ENCODE assay signal across 31 mouse cellular contexts in genomic region chr11:79292130-79292529, GRCm38 (mm10). TPM values are rescaled to one million over a fixed set of nuclear protein-coding genes. Genes with fewer than 3 reads are reported as not detected.
DNase-seq lines count a peak whose midpoint lies in the region; ATAC-seq lines count a peak whose summit lies in the region.
"Had no signal": no experiment of that assay in that cellular context is flagged by ENCODE, and none has a peak within 500 bp of the region (broad histone marks: within the 10 kb centered on the region; RNA-seq: fewer than 3 reads in every experiment).

No protein-coding gene starts in this region.

- H3K4me3 ChIP-seq in intestine, embryonic 16.5 days (ENCODE audit: low read length), result no peak overlapping the region
- H3K4me3 ChIP-seq in macrophage (ENCODE audit: inconsistent target), result no peak overlapping the region
- no peak overlapping the region for H3K4me3 ChIP-seq in midbrain, embryonic 15.5 days
- H3K4me3 ChIP-seq: embryonic facial prominence, embryonic 13.5 days; erythroblast, embryonic 14.5 days; hindbrain, embryonic 10.5 days; limb, embryonic 10.5 days; liver, embryonic 15.5 days; lung, embryonic 15.5 days; neural tube, embryonic 12.5 days had no signal

- H3K9me3 ChIP-seq in intestine, embryonic 16.5 days (ENCODE audit: control insufficient read depth, low read length), result no peaks in the 10 kb centered on the region
- H3K9me3 ChIP-seq in midbrain, embryonic 15.5 days, result no peaks in the 10 kb centered on the region
- H3K9me3 ChIP-seq: embryonic facial prominence, embryonic 13.5 days; hindbrain, embryonic 10.5 days; limb, embryonic 10.5 days; liver, embryonic 15.5 days; lung, embryonic 15.5 days; neural tube, embryonic 12.5 days had no signal

- no peaks in the 10 kb centered on the region for H3K27me3 ChIP-seq in intestine, embryonic 16.5 days (replicated peaks; ENCODE audit: control insufficient read depth, insufficient read depth, low read length)
- no peaks in the 10 kb centered on the region for H3K27me3 ChIP-seq in midbrain, embryonic 15.5 days (replicated peaks)
- H3K27me3 ChIP-seq: embryonic facial prominence, embryonic 13.5 days; liver, embryonic 15.5 days; lung, embryonic 15.5 days; neural tube, embryonic 12.5 days had no signal

- H3K4me1 ChIP-seq in intestine, embryonic 16.5 days (ENCODE audit: control insufficient read depth, insufficient read depth, low read length), result peaks cover 45% of the 10 kb centered on the region
- no peaks in the 10 kb centered on the region for H3K4me1 ChIP-seq in midbrain, embryonic 15.5 days
- H3K4me1 ChIP-seq: hindbrain, embryonic 10.5 days; neural tube, embryonic 12.5 days had no signal

- no peak overlapping the region for H3K9ac ChIP-seq in intestine, embryonic 16.5 days (ENCODE audit: low read depth, low read length)
- no peak overlapping the region for H3K9ac ChIP-seq in midbrain, embryonic 15.5 days
- H3K9ac ChIP-seq: embryonic facial prominence, embryonic 13.5 days; liver, embryonic 15.5 days; lung, embryonic 15.5 days; neural tube, embryonic 12.5 days had no signal

- H3K4me2 ChIP-seq in intestine, embryonic 16.5 days (ENCODE audit: low read depth, low read length), result no peak overlapping the region
- no peak overlapping the region for H3K4me2 ChIP-seq in midbrain, embryonic 15.5 days
- H3K4me2 ChIP-seq: embryonic facial prominence, embryonic 13.5 days; heart, embryonic 11.5 days; liver, embryonic 15.5 days; lung, embryonic 15.5 days; neural tube, embryonic 12.5 days had no signal

- H3K27ac ChIP-seq in intestine, embryonic 16.5 days (ENCODE audit: low read length), result peak overlapping the region; percentile 72
- H3K27ac ChIP-seq in macrophage, result peak overlapping the region; percentile 51; the same call in 1 of the 2 replicates
- no peak overlapping the region for H3K27ac ChIP-seq in midbrain, embryonic 15.5 days
- H3K27ac ChIP-seq: embryonic facial prominence, embryonic 13.5 days; hindbrain, embryonic 10.5 days; limb, embryonic 10.5 days; liver, embryonic 15.5 days; lung, embryonic 15.5 days; neural tube, embryonic 12.5 days had no signal

- 62% methylated on average over 3 of the region's 3 CpGs for WGBS in intestine, embryonic 16.5 days
- WGBS in macrophage (ENCODE audit: missing documents), result 94% methylated on average over 3 of the region's 3 CpGs
- 78% methylated on average over 3 of the region's 3 CpGs for WGBS in midbrain, embryonic 15.5 days

- ATAC-seq in intestine, embryonic 16.5 days, result peak; percentile 38
- no peak for ATAC-seq in midbrain, embryonic 15.5 days (replicated peaks)
- ATAC-seq: forebrain, embryonic 14.5 days; hindbrain, embryonic 16.5 days had no signal

- no peaks in the 10 kb centered on the region for H3K36me3 ChIP-seq in intestine, embryonic 16.5 days (ENCODE audit: control insufficient read depth, insufficient read depth, low read length)
- no peaks in the 10 kb centered on the region for H3K36me3 ChIP-seq in macrophage (ENCODE audit: inconsistent target)
- no peaks in the 10 kb centered on the region for H3K36me3 ChIP-seq in midbrain, embryonic 15.5 days (replicated peaks)
- H3K36me3 ChIP-seq: embryonic facial prominence, embryonic 13.5 days; hindbrain, embryonic 10.5 days; limb, embryonic 10.5 days; liver, embryonic 15.5 days; lung, embryonic 15.5 days; neural tube, embryonic 12.5 days had no signal

- no peaks in the 10 kb centered on the region; the same call in 1 of the 2 replicates for H3K79me2 ChIP-seq in macrophage (ENCODE audit: inconsistent target)

- peak; percentile 56 to 83 for DNase-seq in kidney, adult 8-10 months
- DNase-seq in kidney, postnatal 10 days, result peak; percentile 67
- no peak for DNase-seq in right cerebral cortex, postnatal 4 days
- DNase-seq in urinary bladder, adult 2 months (ENCODE audit: low spot score), result no peak
- DNase-seq: adrenal gland, postnatal 10 days; cerebellum, adult 18-20 months; cerebellum, postnatal 14 days; liver; lung, postnatal 36 days; midbrain, embryonic 14.5 days; right cerebral cortex, adult 18-20 months; spleen, adult 18-20 months; thymus, adult 18-20 months; thymus, postnatal 36 days had no signal

RNA-seq across cellular contexts. Expression of gene Gm9964, which starts 4.6 kb away (rescaled TPM):
- polyA plus RNA-seq in intestine, embryonic 16.5 days (2015; fragmentation: Nextera tagmentation; extraction: Ambion mirVana), result not detected in 2 replicates
- total RNA-seq in macrophage (2018; cell fraction: chromatin; rRNA removed), result not detected
- not detected for total RNA-seq in macrophage (2018; cell fraction: cytosol; rRNA removed)
- total RNA-seq in macrophage (2018; cell fraction: nucleus; rRNA removed), result not detected
- polyA plus RNA-seq in macrophage (2018), result not detected in 3 replicates
- not detected in 2 replicates for polyA plus RNA-seq in midbrain, embryonic 15.5 days (2015; fragmentation: Nextera tagmentation; extraction: Ambion mirVana)
- not detected in 2 replicates for polyA plus RNA-seq in urinary bladder, adult 2 months (2012; rRNA removed)
- total RNA-seq: adrenal gland, postnatal 10 days; megakaryocyte-erythroid progenitor cell, adult 5-6 weeks had no signal
- polyA plus RNA-seq: embryonic facial prominence, embryonic 13.5 days; erythroblast, embryonic 14.5 days; forebrain, embryonic 14.5 days; frontal cortex, adult 2 months; heart, embryonic 11.5 days; heart, postnatal 0 days; hindbrain, embryonic 10.5 days; hindbrain, embryonic 16.5 days; limb, embryonic 10.5 days; liver, embryonic 15.5 days; midbrain, embryonic 14.5 days; neural tube, embryonic 12.5 days; stomach, embryonic 14.5 days had no signal

RNA-seq across cellular contexts. Expression of gene Wsb1, which starts 37.7 kb away (rescaled TPM):
- 149 and 158 TPM in 2 replicates for polyA plus RNA-seq in intestine, embryonic 16.5 days (2015; fragmentation: Nextera tagmentation; extraction: Ambion mirVana)
- 1,000 to 10,000 TPM in 14 of 26 experiments, 100 to 1,000 TPM in 12; 636 to 1,823 (median 1,003) TPM for total RNA-seq in macrophage (2018; cell fraction: chromatin; rRNA removed)
- total RNA-seq in macrophage (2018; cell fraction: cytosol; rRNA removed), result 100 to 1,000 TPM in 6 of 26 experiments, 10 to 100 TPM in 20; 29.6 to 153 (median 74.1) TPM
- total RNA-seq in macrophage (2018; cell fraction: nucleus; rRNA removed), result 1,000 to 10,000 TPM in 6 of 26 experiments, 100 to 1,000 TPM in 20; 489 to 1,465 (median 803) TPM
- 75.5 to 113 TPM (median 94.4 TPM) in 3 replicates for polyA plus RNA-seq in macrophage (2018)
- 463 and 505 TPM in 2 replicates for polyA plus RNA-seq in midbrain, embryonic 15.5 days (2015; fragmentation: Nextera tagmentation; extraction: Ambion mirVana)
- 98.9 and 164 TPM in 2 replicates for polyA plus RNA-seq in urinary bladder, adult 2 months (2012; rRNA removed)

RNA-seq across cellular contexts. Expression of gene Nf1, which starts 47.4 kb away (rescaled TPM):
- polyA plus RNA-seq in intestine, embryonic 16.5 days (2015; fragmentation: Nextera tagmentation; extraction: Ambion mirVana), result 3.0 and 3.7 TPM in 2 replicates
- total RNA-seq in macrophage (2018; cell fraction: chromatin; rRNA removed), result 100 to 1,000 TPM; 105 to 254 (median 159) TPM
- total RNA-seq in macrophage (2018; cell fraction: cytosol; rRNA removed), result 10 to 100 TPM; 16.7 to 37.3 (median 25.6) TPM
- 100 to 1,000 TPM in 6 of 26 experiments, 10 to 100 TPM in 20; 48.3 to 148 (median 83.6) TPM for total RNA-seq in macrophage (2018; cell fraction: nucleus; rRNA removed)
- 11.9 to 15.5 TPM (median 12.5 TPM) in 3 replicates for polyA plus RNA-seq in macrophage (2018)
- polyA plus RNA-seq in midbrain, embryonic 15.5 days (2015; fragmentation: Nextera tagmentation; extraction: Ambion mirVana), result 6.1 and 7.0 TPM in 2 replicates
- polyA plus RNA-seq in urinary bladder, adult 2 months (2012; rRNA removed), result 16.8 and 19.7 TPM in 2 replicates

Comparison
In these comparisons a context has a peak if more than half of its experiments do, and no peak if none do; other contexts are left out.
1. DNase-seq: peak in kidney, adult 8-10 months (2 of 2) and kidney, postnatal 10 days (single experiment); none in right cerebral cortex, postnatal 4 days (single experiment) and urinary bladder, adult 2 months (single experiment).